Mouse (Mus musculus): Measurements from ENCODE around the gene Maff.

DNA sequence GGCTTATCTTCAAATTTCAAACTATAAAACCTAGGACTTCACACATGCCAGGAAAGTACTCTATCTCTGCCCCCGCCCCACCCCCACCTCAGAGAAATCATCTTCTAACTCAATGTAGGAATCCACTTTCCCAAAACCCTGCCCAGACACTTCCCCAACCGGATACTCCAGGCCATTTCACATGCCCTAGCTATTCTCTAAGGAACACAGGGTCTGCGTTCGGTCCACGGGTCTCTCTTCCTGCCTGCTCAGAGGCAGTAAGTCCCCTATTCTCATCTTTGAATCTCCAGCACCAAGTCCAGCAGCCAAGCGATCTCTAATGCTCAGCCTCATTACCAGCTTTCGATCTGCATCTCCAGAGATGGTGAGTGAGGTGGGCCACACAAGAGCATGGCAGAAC lies 33.2 kb downstream of the Maff start:
- TF ChIP-seq GATA1 (IDR thresholded peaks at IDR 0.05; ENCODE audit: low read length), result no peak
- no peak for TF ChIP-seq TAL1 (IDR thresholded peaks at IDR 0.05; ENCODE audit: low read length)
